Mouse (Mus musculus) layer of hippocampus, adult 9-10 months (tissue): ENCODE measurements around the gene Prkcb.

Experiments
- DNase-seq: peaks from one replicate; pipeline ENCODE4 v3.0.0; 2022; ENCODE audit warnings: low spot score

Prkcb gene

DNA sequence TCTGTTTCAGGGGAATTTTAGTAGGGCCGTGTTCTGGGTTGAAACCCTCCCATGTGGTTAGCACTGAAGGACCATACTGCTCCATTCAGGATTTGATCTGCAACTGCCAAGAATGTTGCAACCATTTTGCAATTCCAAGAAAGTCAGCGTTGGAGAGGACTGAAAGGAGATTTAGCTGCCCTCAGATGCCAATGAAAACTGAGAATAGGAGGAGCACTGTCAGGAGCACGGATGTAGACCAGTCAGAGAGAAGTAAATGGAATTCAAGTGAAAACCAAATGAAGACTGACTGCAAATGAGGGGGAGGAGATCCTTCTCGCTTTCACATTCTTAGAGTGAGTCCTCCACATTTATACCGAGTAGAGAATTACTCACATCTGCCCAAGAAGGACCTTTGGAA is 83.4 kb downstream of the Prkcb start:
- DNase-seq, result no peak

DNA sequence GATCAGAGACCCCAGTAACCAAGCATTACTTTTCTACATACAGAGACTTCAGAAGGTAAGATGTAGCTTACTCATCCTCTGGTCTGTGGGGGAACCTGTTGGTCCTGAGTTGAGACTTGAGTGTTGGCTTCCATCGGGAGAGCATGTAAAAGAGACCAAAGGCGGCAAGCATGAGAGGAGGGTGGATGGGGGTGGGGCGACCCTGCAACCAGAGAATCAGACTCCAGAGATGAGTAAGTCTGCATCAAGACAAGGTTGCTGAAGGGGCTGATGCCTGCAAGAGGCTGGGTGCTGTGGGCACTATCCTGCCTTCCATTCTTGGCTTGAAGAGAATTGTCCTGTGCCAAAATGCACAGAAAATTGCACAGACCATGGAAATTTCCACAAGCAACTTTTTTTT is 83.8 kb downstream of the Prkcb start:
- DNase-seq, result no peak

DNA sequence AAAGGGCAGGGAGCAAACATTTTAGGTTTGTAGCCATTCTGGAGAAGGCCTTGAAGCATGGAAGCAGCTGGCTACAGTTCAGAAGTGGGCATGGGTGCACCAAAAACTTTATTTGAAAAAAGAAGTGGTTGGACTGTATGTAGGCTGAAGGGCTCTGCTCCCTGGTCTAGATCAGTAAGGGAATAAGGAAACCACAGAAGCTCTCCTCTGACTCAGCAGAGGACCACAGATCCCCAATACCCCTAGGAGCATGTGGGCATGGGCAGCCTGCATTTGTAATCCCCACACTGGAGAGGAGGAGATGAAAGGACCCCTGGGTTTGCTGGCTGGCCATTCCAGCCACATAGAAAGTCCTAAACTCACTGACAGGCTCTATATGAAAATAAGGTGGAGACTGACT is 88.3 kb downstream of the Prkcb start:
- no peak for DNase-seq

DNA sequence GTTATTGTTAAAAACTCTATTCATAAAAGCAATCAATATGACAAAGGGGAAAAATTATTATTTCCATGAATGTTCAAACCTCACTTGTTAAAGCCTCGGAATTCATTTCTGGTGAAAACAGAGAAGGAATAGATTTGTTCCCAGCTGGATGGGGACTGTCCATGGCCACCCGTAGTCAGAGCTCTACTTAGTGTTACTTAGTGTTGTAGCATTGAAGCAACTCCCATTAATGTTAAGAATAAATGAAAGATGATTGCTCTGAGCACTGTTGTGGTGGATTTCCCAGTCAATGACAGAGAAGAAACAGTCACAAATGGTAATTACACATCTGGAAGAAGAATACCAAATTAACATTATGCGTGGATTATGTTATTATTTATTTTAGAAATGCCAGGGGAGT is 89.4 kb downstream of the Prkcb start:
- DNase-seq, result no peak

DNA sequence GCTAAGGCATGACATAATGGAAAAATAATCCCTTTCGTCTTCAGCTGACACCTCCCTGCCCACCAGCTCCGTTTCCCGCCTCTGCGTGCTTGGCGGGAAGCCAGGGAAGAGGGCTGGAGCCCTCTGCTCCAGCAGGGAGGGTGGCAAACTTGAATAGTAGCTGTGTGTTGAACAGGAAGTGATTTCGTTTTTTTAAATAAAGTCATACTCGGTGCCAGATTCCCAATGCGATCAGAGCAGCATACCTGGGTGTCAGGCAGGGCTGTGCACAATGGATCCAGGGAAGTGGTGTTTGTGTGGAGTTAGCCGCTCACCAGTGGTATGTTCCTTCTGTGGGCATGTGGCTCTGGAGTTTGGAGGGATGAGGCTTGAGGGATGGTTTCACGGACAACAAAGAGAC is 89.9 kb downstream of the Prkcb start:
- no peak for DNase-seq

DNA sequence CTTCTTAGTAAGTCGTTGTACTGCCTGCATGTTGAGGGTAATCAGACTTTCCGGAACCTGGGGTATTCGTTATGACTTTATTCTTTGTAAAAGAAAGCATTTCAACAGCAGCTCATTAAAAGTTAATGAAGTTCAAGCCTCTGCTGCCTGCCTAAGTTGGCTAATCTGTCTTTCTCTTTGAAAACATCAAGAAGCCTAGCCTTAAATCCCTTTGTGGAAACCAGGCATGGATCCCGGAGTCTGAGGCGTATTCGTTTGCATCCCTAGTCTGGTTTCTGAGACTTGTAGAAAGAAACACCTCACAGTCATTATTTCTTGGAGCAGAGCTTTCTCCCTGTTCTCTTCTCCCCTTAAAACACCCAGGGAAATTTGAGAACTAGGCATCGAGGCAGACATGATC is 90.7 kb downstream of the Prkcb start:
- no peak for DNase-seq

DNA sequence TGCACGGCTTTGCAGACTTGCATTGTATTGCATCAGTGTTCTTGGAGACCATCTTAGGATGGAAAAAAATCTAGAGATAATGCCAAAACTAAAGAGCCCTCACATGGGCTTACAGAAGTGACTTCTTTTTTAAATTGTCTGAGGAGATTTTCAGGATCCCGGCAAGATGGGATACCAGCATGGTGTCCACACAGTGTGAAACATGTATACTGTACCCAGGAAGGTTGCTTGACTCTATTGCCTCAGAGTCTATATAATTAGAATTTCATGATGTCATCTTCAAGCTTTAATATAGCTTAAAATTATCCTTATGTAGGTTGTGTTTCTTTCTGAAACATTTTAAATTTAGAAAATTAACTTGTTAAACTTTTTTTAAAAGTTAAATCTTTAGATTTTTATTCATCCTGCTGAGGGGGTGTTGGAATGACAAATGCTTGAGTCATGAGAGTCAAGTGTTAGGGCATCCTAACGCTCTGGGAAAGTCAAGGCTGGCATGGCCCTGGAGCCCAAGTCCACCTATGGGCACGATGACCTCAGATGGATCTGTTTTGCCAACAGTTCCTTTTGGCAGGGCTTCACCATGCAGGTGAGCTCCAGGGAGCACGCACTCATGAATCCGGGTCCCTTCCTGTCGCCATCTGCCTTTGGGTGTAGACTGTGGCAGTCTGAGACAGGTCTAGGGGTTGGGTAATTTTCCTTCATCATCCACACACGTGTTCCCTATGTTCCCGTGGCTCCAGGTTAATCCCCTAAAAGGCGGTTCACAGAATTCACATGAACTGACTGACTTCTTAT is 92.0 kb downstream of the Prkcb start:
- no peak for DNase-seq

DNA sequence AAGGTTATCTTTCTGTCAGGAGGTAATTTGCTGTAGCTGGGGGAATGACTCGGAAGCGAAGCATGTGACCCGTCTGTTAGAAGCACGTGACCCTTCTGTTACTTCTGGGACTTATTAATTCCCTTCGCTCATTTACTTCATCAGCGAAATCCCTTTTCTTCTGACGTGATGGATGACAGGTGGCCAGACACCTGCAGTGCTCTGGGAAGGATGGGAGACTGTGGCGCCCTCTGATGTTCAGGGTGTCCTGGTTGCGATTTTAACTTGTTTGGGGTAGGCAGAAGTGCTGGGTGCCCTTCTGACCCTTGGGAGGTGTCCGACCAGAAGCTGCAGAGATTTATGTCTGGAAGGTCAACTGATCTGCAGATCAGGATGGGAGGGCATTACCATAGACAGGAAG is 93.0 kb downstream of the Prkcb start:
- DNase-seq, result no peak

DNA sequence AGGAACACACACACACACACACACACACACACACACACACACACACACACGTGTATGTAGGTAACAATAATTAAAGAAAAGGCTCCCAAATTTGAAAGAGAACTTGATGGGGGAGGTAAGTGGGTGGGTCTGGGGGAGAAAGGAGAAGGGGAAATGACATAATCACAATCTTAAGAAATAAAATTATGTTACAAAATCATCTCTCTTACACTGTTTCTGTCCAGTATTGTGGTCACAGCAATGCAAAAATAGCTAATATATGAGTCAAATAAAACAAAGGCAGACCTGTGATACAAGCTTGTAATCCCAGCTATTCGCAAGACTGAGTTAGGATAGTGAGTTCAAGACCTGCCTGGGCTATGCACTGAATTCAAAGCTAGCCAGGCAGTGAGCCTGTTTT is 94.7 kb downstream of the Prkcb start:
- DNase-seq, result no peak

DNA sequence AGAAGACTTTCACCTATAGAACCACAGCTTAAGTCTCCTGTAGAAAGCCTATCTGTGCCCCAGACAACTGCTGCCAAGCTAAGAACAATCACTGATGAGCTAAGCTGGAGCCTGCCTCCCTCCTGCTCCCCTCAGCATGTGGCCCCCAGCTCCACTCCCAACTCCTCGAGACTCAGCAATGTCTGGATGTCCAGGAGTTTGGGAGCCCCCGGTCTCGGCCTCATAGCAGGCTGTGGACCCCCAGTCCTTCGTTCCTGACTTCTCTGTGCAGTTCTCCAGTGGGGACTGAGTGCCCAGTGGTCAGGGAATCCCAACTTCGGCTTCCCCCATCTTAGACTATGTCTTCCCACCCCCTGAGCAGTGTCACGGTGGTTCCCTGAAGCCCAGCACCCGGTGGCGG is 96.3 kb downstream of the Prkcb start:
- DNase-seq, result no peak

DNA sequence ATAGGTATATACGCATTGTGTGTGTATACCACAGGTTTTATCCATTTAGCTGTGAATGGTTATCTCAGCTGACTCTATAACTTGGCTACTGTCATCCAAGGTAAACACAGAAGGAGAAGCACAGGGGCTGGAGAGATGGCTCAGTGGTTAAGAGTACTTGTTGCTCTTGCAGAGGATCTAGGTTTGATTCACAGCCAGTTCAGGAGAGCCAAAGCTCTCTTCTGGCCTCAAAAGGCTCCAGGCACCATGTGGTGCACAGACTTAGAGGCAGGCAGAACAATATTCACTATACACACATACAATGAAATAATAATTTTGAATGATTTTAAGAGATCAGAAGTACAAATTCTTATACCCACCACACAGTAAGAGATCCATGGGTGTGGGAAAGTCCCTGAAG is 98.0 kb downstream of the Prkcb start:
- no peak for DNase-seq

DNA sequence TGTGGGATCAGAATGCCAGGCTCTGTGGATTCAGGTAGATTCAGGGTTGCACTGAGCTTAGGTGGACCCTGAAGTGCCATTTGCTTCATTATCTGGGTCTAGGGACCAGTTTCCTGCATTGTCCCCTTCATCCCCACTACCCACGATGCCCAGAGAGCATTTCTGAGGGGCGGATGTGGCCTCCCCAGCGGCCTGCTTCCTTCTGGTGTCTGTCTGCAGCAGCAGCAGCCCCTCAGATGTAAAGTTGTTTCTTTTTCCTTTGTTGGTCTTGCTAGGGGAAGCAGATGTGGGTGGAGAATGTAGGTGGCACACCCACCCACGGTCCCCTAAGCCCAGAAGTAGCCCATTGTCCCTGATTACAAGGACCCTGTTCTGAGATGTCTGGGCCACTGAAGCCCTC is 99.3 kb downstream of the Prkcb start:
- no peak for DNase-seq

DNA sequence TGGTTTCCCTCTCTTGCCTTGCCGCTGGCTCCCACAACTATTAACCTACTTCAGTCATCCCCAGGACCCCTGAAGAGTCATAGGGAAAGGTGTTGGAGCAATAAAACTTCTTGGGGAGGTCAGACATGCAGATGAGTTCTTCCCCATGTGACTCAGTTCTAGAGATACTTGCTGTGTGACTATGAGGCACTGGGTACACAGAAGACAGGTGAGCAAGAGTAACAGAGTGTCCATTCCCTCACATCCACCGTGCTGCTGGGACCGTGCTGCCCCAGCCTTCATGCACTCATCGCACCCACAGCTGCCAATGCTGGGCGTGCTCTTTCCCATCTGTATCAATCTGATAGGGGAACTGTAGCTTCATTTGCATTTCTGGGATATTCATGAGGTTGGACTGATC is 100.3 kb downstream of the Prkcb start:
- DNase-seq, result no peak

DNA sequence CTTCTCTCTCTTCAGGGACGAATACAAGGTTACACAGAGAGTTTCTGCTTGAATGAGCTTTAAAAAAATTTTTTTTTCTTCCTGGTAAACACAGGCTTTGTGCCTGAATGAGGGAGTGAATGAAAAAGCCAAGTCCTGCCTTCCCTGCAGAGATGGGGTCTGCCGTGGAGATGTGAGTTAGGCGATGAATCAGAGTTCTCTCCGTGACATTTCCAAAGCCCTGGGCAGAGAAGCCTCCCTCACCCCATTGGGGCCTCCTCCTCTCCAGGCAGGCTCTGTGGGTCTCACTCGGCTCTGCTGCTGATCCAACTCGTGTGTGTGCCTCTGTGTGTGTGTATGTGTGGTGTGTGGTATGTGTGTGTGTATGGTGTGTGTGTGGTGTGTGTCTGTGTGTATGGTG is 101.1 kb downstream of the Prkcb start:
- no peak for DNase-seq

DNA sequence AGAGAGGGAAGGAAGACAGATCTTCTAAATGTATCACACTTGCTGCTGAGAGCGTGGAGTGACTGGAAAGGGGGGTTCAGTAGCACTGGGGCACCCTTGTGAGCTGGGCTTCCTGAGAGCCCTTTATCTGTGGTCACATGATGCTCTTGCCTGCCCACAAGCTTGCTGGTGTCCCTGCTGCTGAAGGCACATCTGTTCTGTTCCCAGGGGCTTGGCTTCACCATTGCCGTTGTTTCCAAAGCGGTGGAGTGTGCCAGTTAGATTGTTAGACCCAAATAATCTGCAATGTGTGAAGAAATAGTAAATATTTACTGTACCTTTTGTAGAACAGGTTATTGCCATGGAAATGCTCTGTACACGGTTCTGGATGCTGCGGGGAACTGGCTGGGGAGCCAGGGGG is 101.6 kb downstream of the Prkcb start:
- DNase-seq, result no peak

DNA sequence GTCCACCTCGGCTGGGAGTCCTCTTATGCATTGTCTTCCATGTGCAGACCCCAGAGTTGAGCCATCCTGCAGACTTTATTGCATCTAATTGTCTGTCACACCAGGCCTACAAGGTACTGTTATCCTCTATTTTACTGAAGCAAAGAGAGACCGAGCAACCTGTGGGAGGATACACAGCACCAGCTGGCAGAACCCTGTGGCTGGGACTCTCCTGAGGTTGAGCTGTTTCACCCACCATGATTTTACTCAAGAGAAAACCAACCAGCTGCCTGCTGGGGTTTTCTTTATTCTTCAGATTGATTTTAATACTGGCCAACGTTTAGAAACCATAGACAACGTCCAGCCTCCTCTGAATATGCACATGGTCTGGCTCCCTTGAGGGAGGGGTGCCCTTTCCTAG is 102.1 kb downstream of the Prkcb start:
- no peak for DNase-seq

DNA sequence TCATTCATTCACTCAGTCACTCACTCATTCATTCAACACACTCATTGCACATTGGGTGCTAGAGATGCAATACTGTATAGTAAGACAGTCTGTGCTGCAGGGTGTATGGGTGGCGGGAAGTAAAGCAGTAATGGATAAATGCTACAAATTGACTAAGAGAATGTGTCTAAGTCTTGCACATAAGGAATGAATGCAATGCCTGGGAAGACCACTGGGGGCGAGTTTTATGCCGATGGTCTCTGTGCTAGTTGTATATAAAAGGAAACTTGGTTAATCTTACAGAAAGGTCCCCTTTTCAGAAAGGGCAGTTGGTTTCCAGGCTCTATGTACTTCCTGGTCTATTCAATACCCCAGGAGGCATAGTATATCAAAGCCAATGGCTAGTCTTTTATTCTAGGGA is 102.8 kb downstream of the Prkcb start:
- DNase-seq, result no peak

DNA sequence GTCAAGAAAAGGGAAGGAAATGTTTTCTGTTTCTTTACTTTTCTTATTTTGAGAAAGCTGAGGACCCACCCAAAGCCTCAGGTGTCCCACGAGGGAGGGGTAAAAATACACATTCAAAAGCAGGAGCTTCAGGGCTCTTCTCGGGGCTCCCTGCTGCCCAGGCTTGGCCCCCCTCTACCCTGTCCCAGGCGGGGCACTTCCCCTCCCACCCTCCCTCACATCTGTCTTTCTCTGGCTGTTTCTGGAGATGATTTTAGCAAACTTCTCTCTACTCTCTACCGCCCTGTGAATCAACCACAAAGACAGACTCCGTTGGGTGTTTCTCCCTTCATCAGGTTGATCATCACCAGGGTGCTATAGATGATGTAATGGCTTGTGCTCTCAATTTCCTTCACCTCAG is 105.4 kb downstream of the Prkcb start:
- DNase-seq, result no peak

DNA sequence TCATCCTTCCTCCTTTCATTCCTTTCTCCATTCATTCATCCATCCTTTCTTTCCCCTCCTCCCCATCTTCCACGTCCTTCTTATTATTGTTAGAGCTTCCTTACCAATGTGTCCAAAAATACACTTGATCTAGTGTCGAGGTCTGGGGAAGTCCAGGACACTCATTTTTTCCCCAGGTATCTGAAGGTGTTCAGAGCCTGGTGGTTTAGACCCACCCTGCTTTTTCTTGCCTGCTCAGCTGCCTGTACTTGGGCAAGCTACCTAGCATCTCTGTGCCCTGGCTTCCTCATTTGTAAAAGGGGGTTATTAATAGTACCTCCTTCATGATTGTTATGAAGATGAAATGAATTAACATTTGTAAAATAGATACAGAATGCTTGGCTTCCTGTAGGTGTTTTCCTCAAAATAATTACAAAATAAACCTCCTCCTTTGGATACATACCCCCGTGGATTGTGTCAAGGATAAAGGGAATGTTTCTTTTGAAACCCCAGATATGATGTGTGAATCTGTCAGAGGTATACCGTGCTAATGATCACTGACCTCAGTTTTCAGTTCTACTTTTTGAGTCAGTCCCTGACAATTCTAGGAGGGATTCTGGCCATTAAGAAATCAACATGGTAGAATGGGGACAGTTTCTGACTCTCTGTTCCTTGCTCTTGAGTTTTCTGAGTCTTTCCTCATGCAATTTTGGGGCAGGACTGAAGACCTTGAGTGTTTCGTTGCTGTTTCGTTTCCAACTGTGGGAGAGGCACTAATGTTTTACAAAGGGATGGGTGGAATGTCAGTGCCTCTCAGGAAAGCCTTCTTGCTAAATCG is 106.8 kb downstream of the Prkcb start:
- no peak for DNase-seq

DNA sequence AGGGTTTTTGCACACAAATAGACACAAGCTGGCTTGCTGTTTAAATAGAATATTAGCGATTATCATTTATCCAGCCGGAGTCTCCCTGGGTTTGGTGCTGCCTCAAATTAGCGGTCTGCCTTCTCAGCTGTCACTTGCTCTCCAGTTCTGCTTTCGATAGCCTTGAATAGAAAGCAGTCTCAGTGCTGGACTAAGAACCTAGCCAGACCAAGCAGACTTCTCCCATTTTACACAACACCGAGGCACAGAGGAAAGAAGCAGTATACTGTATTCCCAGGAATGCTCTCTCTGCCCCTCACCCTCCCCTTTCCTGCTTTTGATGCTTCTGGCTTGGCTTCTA is 107.4 kb downstream of the Prkcb start:
- no peak for DNase-seq

DNA sequence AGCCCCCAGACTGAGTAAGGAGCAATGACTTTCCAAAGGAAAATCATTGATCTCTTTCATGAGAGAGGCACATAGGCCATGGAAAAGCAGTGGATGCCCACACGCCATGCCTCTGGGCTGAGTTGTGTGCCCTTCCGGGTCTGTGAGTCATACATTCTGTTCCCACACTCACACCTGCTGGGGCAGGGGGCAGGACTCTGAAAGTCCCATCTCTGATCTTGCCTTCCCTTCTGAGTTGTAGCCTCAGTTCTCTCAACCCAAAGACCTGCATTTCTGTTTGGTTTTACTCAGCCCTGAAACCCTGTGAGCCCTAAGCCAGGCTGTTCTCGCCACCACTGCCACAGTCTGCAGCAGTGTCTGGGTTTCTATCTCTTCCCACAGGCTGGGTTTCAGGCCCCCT is 109.1 kb downstream of the Prkcb start:
- no peak for DNase-seq

DNA sequence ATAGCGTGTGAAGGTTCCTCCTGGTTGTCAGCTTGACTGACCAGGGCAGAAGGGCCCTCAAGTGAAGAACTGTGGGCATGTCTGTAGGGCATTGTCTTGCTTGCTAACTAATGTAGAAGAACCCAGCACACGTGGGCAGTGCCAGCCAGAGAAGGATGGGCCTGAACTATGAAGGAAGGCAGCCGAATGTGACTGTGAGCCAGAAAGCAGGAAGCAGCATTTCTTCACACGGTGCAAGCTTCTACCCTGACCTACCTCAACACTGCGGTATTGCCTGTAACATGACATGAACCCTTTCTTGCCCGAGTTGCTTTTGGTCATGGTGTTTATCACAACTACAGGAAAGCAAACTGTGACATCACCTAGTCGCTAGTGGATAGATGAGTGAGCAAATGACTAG is 113.5 kb downstream of the Prkcb start:
- DNase-seq, result no peak

DNA sequence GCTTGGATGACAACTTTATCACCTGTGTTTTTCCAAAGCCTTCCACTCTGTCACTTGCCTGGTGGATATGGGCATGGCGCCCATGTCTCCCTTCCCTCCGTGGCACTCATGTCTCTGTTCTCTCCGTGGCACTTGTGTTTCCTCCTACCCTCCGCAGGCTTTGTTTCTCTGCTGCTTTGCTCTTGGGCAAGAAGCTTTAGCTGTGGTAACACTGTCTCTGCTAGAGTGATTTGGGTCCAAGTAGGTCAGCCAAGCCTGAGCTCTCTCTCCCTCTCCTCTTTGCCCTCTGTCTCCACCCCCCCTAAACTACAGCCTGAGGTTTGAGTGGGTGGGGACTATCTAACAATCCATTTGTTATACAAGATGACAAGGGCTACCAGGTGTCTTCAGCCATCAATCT is 114.8 kb downstream of the Prkcb start:
- DNase-seq, result no peak
